Mouse (Mus musculus): ENCODE data around the gene Acads. TPM values are rescaled to one million over a fixed set of nuclear protein-coding genes. Genes with fewer than 3 reads are reported as not detected.
A peak's percentile ranks its signal among the peaks of the same experiment; 100 is the strongest.

Gene Acads
- polyA plus RNA-seq, 1 experiment, result 95.9 TPM

DNA sequence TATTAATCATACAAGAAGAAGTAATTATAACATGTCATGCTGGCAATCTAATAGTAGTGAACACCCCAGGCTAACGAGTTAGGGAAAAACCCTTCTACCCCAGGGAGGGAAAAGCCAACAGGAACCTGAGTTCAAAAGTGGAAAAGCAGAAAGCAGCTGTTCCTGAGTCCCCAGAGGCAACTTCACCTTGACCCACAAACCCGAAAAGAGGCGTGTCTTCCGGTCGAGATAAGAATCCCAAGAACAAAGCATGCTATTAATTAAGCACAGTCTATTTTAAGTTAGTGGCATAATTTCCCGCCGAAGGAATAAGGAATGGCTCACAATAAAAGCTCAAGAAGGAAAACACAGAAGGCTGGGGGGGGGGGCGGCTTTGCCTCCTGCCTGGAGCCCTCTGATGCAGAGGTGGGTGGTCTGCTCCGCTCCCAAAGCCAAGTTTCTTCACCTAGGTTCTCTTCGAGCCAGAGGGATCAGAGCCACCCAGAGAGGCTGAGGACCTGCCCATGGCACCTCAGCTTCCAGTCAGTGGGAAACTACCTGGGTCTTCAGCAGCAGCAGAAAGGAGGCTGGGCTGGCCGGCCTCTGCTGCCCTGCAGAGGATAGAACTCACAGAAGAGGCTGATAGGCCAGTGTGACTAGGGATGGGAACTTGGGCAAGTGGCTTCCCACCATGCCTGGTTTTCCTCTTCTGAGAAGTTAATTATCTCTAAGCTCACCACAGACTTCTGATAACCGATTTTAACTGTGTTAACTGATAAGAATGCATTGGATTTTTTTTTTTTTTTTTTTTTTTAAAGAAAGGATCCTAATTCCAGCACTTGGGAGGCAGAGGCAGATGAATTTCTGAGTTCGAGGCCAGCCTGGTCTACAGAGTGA is 42.2 kb upstream of the Acads start:
- Histone ChIP-seq H3K36me3 (ENCODE audit: control insufficient read depth, insufficient read depth, low read length) (no peaks in the 10 kb centered on the region), H3K27me3 (ENCODE audit: control insufficient read depth, insufficient read depth, low read length) (no peaks in the 10 kb centered on the region), H3K4me3 (ENCODE audit: low read depth, low read length) (no peak overlapping the region), H3K4me1 (ENCODE audit: control insufficient read depth, insufficient read depth, insufficient read length, low read length) (peaks cover 14% of the 10 kb centered on the region), H3K27ac (ENCODE audit: insufficient read depth, low read depth, low read length) (peak overlapping the region; percentile 53)
- no peak for TF ChIP-seq POLR2A (IDR thresholded peaks at IDR 0.05; ENCODE audit: low read depth, low read length)
- no peak for TF ChIP-seq CTCF (IDR thresholded peaks at IDR 0.05; ENCODE audit: extremely low read depth, insufficient read length, insufficient replicate concordance, low read depth, low read length)
- 14% methylated on average over 13 of the region's 13 CpGs for WGBS

DNA sequence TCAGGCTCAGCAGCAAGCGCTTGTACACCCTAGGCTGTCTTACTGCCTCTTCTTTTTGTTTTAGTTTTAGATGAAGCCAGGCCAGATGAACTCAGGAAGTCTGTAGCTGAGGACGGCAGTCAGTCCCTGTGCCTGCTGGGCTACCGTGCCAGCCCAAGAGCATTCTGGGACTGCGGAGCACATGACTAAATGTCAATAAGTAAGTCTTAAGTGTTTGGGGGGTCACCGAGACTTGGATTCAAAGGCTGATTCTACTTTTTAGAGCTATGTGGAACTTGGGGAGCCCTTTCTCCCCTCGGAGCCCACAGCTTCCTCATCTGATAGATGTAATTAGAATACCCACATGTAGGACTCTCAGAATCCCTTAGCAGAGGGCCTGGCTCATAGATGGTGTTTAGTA is 41.5 kb upstream of the Acads start:
- WGBS, result 27% methylated on average over 6 of the region's 6 CpGs
- H3K27me3 ChIP-seq (ENCODE audit: control insufficient read depth, insufficient read depth, low read length), result no peaks in the 10 kb centered on the region
- H3K27ac ChIP-seq (ENCODE audit: insufficient read depth, low read depth, low read length), result peak overlapping the region; percentile 53
- H3K4me3 ChIP-seq (ENCODE audit: low read depth, low read length), result no peak overlapping the region
- peaks cover 14% of the 10 kb centered on the region for H3K4me1 ChIP-seq (ENCODE audit: control insufficient read depth, insufficient read depth, insufficient read length, low read length)
- no peaks in the 10 kb centered on the region for H3K36me3 ChIP-seq (ENCODE audit: control insufficient read depth, insufficient read depth, low read length)
- no peak for TF ChIP-seq POLR2A (IDR thresholded peaks at IDR 0.05; ENCODE audit: low read depth, low read length)
- no peak for TF ChIP-seq CTCF (IDR thresholded peaks at IDR 0.05; ENCODE audit: extremely low read depth, insufficient read length, insufficient replicate concordance, low read depth, low read length)

DNA sequence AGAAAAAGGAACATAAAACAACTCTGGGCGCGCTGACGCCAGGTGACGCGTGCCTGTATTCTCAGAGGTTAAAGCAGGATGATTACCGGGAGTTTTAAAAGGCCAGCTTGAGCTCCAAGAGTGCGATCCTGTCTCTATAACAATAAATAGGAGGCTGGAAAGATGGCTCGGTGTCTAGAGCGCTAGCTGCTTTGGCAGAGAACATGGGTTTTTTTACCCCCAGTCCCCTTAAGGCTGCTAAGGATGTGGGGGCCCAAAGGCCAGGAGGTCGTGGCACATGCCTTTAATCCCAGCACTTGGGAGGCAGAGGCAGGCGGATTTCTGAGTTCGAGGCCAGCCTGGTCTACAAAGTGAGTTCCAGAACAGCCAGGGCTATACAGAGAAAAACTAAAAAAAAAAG is 40.0 kb upstream of the Acads start:
- Histone ChIP-seq H3K4me3 (ENCODE audit: low read depth, low read length) (peak overlapping the region; percentile 84), H3K27ac (ENCODE audit: insufficient read depth, low read depth, low read length) (peak overlapping the region; percentile 98)

GRCm38 (mm10) chr5:115158040-115158983 is 39.2 kb upstream of the Acads start, which contains the start of gene Mlec:
TSS of gene Mlec (minus strand) at chr5:115158179.
- H3K4me1 ChIP-seq (ENCODE audit: control insufficient read depth, insufficient read depth, insufficient read length, low read length), result peaks cover 26% of the 10 kb centered on the region
- no peaks in the 10 kb centered on the region for H3K36me3 ChIP-seq (ENCODE audit: control insufficient read depth, insufficient read depth, low read length)
- under 1% methylated on average over 77 of the region's 78 CpGs for WGBS
- peak within 1 kb of the TSS; percentile 98 for H3K27ac ChIP-seq (ENCODE audit: insufficient read depth, low read depth, low read length)
- peak within 1 kb of the TSS; percentile 92 for H3K4me3 ChIP-seq (ENCODE audit: low read depth, low read length)
- no peaks in the 10 kb centered on the region for H3K27me3 ChIP-seq (ENCODE audit: control insufficient read depth, insufficient read depth, low read length)
- peak; percentile 95 for TF ChIP-seq POLR2A (IDR thresholded peaks at IDR 0.05; ENCODE audit: low read depth, low read length)
- no peak for TF ChIP-seq CTCF (IDR thresholded peaks at IDR 0.05; ENCODE audit: extremely low read depth, insufficient read length, insufficient replicate concordance, low read depth, low read length)

More for the DNA sequence above, 40.0 kb upstream of the Acads start:
- Histone ChIP-seq H3K36me3 (ENCODE audit: control insufficient read depth, insufficient read depth, low read length) (no peaks in the 10 kb centered on the region), H3K27me3 (ENCODE audit: control insufficient read depth, insufficient read depth, low read length) (no peaks in the 10 kb centered on the region), H3K4me1 (ENCODE audit: control insufficient read depth, insufficient read depth, insufficient read length, low read length) (peaks cover 23% of the 10 kb centered on the region)
- TF ChIP-seq POLR2A (IDR thresholded peaks at IDR 0.05; ENCODE audit: low read depth, low read length), result no peak
- TF ChIP-seq CTCF (IDR thresholded peaks at IDR 0.05; ENCODE audit: extremely low read depth, insufficient read length, insufficient replicate concordance, low read depth, low read length), result no peak
- WGBS, result 22% methylated on average over 12 of the region's 12 CpGs

- H3K27ac ChIP-seq (ENCODE audit: insufficient read depth, low read depth, low read length), result peak overlapping the region; percentile 87
- WGBS, result 1% methylated on average over 26 of the region's 26 CpGs
- H3K27me3 ChIP-seq (ENCODE audit: control insufficient read depth, insufficient read depth, low read length), result no peaks in the 10 kb centered on the region
- TF ChIP-seq CTCF (IDR thresholded peaks at IDR 0.05; ENCODE audit: extremely low read depth, insufficient read length, insufficient replicate concordance, low read depth, low read length) (no peak), POLR2A (IDR thresholded peaks at IDR 0.05; ENCODE audit: low read depth, low read length) (no peak)
- peaks cover 4% of the 10 kb centered on the region; the same call in 1 of the 2 replicates for H3K36me3 ChIP-seq (ENCODE audit: control insufficient read depth, insufficient read depth, low read length)
- peak overlapping the region; percentile 92 for H3K4me3 ChIP-seq (ENCODE audit: low read depth, low read length)
- H3K4me1 ChIP-seq (ENCODE audit: control insufficient read depth, insufficient read depth, insufficient read length, low read length), result peaks cover 31% of the 10 kb centered on the region
Measured at GRCm38 (mm10) chr5:115156933-115157589, 37.9 kb upstream of the Acads start.

DNA sequence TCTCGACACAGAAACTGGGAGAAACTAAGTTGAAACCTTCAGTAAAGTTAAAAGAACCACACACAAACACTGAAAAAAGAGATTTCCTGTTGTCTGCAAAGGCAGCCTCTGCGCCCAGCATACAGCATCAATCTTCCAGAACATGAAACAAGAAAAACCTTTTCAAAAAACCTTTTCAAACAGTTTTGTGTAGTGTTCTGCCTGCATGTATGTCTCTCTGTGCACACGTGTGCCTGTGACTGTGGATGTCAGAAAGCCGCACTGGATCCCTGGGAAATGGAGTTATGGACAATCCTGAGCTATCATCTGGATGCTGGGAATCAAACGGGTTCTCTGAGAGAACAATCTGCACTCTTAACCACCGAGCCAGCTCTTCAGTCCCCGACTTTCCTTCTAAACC is 37.3 kb upstream of the Acads start:
- H3K27ac ChIP-seq (ENCODE audit: insufficient read depth, low read depth, low read length), result peak overlapping the region; percentile 87
- peaks cover 9% of the 10 kb centered on the region; the same call in 1 of the 2 replicates for H3K36me3 ChIP-seq (ENCODE audit: control insufficient read depth, insufficient read depth, low read length)
- no peaks in the 10 kb centered on the region for H3K27me3 ChIP-seq (ENCODE audit: control insufficient read depth, insufficient read depth, low read length)
- H3K4me1 ChIP-seq (ENCODE audit: control insufficient read depth, insufficient read depth, insufficient read length, low read length), result peaks cover 31% of the 10 kb centered on the region
- TF ChIP-seq POLR2A (IDR thresholded peaks at IDR 0.05; ENCODE audit: low read depth, low read length), result no peak
- no peak for TF ChIP-seq CTCF (IDR thresholded peaks at IDR 0.05; ENCODE audit: extremely low read depth, insufficient read length, insufficient replicate concordance, low read depth, low read length)
- 10% methylated on average over 7 of the region's 7 CpGs for WGBS
- peak overlapping the region; percentile 27 for H3K4me3 ChIP-seq (ENCODE audit: low read depth, low read length)

Data from small intestine, adult 2 months (tissue).